Mouse (Mus musculus) cerebellum, postnatal 10 days (tissue): Measurements from ENCODE around the gene Copz2.
"Not testable (repeated sequence)": the region's sequence is repeated elsewhere in the genome, so short reads cannot be mapped to it uniquely, and the experiment has no call there.

Source experiments
- DNase-seq, 2 experiments: peaks; one replicate each; pipeline ENCODE4 v3.0.0; 2021; ENCODE audit warnings: mixed read lengths in 2 of 2

Copz2 gene

DNA sequence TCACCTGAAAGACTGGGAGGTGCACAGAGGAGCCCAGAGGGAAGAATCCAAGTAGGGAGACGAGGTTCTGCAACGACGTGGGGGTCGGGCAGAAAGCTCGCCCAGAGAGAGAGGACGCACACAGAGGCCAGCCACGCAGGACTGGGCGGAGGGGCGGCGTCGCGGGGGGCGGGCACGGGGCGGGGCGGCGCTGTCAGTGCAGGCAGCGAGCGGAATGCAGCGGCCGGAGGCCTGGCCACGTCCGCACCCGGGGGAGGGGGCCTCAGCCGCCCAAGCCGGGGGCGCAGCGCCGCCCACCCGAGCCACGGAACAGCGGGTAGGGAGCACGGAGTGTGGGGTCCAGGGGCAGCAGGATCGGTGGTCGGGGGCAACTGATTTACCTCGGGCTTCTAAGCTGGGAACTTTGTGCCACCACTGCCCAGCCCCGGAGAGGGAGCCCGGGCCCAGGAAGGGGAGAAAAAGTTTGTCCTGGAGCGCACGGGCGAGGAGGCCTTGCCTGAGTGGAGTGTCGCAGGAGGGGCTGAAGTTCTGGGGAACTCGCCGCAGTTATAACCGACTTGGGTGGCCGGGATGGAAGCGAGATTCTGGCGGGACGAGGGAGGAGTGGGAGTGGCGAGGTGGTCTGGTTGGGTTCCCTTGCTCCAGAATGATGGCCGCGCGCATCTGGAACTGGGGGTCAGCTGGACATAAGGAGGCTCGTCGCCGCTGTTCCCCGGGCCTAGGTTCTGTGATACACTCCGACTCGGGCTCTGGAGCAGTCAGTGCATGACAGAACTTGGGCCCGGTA, at the start of gene Copz2:
Copz2 (plus strand) TSS at position 190 of the 787 bp plus-strand sequence.
- peak in 1 of 2 experiments; percentile 39 for DNase-seq

DNA sequence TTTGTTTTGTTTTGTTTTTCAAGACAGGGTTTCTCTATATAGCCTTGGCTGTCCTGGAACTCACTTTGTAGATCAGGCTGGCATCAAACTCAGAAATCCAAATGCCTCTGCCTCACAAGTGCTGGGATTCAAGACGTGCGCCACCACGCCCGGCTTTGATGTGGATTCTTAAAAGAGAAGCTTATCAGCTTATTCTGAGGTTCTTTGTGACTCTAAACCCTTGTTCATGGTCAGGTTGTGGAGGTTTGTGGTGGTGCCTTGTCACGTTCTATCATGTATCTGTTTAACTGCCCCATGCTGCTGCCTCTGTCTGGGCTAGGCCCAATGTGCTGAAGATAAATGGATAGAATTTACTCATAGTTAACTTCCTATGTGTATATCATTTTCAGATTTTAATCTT, 44.1 kb upstream of the Copz2 start:
- no peak for DNase-seq

DNA sequence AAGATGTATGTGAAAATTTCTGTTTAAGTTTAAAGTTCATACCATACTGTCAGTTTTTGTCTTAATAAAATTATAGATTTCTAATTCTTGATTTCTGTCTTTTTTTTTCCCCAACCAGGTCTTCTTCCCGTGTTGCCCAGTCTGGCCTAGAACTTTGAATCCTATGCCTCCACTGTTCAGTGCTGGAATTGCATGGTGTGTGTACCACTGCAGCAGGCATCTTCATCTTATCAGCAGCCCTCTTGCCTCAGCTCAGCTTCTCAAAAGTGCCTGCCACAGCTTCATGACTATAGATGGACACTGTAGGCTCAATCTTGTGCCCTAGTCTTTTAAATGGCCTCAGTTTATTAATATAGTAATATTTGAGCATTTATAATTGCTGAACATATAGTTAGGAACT, 41.6 kb upstream of the Copz2 start:
- peak in 1 of 2 experiments; percentile 55 for DNase-seq

DNA sequence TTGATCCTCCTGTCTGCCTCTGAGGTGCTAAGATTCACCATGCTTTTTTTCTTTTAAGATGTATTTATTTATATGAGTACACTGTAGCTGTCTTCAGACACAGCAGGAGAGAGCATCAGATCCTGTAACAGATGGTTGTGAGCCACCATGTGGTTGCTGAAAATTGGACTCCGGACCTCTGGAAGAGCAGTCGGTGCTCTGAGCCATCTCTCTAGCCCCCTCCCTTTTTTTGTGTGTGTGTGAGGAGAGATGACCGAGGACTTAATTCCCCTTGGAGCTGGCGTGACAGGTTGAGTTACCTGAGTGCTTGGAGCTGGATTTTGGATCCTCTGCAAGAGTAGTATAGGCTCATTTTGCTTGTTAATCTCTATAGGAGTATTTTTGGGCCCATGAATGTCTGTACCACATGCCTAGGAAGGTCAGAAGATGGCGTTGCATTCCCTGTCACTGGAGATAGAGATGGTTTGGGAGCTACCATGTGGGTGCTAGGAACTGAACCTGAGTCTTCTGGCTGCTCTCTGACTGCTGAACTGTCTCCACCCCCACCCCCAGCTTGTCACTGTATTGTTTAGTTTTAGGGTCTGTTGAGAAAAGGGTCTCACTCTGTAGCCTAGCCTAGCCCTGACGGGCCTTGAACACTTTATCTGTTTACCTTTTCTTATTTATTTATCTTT, 40.0 kb upstream of the Copz2 start:
- DNase-seq: peak; percentile 42 to 48

DNA sequence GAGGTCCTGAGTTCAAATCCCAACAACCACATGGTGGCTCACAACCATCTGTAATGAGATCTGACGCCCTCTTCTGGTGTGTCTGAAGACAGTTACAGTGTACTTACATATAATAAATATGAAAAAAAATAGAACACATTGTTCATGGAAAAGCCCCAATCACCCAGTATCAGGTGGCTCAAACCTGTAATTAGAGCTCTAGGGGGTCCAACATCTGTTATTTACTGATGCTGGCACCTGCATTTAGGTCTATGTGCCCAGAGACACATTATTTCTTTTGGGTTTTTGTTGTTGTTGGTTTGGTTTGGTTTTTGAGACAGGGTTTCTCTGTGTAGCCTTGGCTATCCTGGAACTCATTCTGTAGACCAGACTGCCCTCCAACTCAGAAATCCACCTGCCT, 38.5 kb upstream of the Copz2 start:
- not testable (repeated sequence) for DNase-seq

DNA sequence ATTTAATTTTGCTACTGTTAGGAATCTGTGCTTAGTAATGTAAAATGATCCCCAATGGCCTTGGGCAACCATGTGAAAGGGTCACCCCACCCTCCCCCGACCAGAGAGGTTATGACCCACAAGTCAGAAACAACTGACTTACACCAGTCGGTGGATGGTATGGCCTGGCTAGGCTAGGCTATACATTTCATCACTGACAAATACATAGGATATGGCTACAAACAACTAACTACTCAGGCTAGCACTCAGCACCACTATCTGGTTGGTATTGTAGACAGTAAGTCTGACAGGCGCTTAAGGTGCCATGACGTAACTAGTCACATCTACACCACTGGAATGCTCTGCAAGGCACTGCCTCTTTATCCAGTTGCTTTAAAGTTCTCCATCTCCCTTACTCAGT, 36.2 kb upstream of the Copz2 start:
- DNase-seq: no peak

DNA sequence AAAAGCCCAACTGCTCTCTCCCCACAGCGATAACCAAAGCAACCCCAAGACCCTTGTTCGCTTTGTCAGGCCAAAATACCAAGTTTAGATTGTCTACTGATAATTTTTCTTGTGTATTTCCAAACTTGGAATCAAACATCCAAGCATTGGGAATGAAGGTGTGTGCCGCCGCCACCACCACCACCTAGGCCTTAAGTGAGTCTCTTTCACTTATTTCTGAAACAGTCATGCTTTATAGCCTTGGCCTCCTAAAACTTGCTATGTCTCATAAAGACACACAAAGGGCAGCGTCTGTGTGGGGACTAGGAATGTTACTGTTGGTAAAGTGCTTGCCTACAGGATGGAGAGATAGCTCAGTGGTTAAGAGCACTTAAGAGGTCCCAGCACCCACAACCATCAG, 35.8 kb upstream of the Copz2 start:
- DNase-seq: no peak

DNA sequence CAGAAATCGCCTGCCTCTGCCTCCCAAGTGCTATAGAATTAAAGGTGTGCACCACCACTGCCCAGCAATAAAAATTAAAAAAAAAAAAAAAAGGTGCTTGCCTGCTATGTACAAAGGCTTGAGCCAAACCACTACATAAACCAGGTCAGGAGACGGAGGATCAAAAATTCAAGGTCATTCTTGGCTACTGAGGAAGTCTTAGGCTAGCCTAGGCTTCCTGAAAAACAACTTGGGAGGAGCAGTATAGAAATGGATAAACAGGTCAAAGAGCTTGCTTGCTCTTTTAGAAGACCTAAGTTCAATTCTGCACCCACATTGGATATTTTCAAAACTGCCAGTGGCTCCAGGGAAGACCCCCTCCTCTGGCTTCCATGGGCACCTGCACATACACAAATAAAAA, 35.2 kb upstream of the Copz2 start:
- DNase-seq: no peak

DNA sequence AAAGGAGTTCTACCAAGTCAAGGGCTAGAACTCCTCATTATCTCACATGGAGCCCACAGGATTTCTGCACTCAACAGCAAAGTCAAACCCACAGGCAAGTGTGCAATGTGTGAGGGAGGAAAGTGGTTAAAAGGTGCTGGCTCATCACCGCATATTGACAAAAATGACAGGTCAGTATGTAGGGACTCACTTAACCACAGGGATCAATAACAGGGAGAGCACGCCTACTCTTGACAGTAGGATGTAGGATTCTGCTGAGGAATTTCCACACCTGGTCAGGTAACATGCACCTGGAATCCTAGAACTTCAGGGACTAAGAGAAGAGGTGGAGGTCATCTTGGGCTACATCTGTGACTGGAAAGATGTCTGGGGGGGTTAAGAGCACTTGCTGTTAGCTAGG, 33.8 kb upstream of the Copz2 start:
- DNase-seq: no peak

DNA sequence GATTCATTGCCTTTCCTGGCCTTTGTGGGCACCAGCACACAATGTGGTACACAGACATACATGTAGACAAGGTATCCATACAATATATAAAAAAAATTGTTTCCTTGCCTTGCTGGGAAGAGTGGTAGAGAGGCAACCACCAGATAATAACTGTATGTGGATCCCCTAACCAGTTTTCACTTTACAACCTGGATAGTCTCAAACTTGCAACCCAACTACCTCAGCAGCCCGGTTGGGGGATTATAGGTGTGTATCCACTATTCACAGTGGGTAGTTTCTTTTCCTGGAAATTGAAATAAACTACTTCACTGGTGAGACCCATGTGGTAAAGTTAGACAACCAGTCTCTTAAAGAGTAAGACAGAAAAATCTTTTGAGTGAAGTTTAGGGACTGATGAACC, 33.2 kb upstream of the Copz2 start:
- DNase-seq: no peak

DNA sequence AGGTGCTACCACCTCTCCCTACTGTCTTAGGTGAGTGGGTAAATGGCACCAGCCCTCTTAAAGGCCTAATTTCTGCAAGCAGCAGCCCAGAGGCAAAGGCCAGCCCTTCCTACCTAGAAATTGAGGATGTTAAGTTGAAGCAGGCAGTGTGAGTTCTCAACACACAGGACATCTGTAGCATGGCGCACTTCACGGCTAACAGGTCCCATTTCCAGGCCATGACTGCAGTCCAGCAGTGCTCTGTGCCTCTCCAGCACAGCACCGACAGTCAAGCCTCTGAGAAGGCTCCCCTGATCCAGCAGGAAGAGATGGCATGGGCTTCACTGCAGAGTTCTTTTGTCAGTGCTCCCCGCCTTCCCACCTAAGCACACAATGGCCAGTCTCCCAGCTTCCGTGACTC, 32.7 kb upstream of the Copz2 start:
- no peak for DNase-seq

DNA sequence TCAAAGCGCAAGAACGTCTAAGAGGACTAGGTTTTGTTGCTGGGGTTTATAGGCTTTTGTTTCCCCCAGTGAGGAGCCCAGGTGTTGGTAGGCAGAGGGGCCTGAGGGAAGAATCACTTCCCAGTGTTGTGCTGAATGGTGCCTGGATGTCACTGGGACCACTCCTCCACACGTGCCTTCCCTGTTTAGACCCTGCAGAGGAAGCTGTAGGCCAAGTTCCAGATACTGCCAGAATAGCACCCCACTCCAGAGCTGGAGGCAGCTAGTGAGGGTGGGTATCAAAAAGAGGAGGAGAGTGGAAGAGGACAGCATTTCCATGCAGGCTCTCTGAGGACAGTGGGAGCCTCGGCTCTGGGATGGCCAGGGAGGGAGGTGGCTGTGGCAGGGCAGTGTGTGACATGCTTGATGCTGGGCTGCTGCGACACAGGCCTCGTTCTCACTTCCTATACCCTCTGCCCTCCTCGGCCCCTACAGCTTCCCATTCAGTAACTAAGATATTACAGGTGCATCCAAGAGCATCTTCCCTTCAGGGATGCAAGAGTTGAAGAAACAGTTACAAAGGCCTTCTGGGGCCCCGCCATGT, 31.5 kb upstream of the Copz2 start:
- no peak for DNase-seq

DNA sequence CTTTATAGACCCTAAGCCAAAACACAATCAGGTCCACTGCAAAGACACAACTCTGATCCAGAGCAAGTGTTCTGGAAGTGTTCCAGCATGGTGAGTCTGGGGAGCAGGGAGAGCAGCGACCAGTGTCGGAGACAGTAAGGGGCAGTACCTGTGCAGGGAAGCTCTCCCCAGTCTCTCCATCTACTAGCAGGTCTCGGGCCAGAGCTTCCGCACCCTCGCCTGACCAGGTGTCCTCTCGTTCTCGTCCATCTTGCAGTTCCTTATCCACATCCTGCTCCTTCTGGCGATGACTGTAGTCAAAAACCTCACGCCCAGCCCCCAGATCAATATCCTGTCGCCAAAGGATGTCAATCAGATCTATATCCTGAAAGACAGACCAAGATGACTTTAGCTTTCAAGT, 27.7 kb upstream of the Copz2 start:
- DNase-seq: no peak

DNA sequence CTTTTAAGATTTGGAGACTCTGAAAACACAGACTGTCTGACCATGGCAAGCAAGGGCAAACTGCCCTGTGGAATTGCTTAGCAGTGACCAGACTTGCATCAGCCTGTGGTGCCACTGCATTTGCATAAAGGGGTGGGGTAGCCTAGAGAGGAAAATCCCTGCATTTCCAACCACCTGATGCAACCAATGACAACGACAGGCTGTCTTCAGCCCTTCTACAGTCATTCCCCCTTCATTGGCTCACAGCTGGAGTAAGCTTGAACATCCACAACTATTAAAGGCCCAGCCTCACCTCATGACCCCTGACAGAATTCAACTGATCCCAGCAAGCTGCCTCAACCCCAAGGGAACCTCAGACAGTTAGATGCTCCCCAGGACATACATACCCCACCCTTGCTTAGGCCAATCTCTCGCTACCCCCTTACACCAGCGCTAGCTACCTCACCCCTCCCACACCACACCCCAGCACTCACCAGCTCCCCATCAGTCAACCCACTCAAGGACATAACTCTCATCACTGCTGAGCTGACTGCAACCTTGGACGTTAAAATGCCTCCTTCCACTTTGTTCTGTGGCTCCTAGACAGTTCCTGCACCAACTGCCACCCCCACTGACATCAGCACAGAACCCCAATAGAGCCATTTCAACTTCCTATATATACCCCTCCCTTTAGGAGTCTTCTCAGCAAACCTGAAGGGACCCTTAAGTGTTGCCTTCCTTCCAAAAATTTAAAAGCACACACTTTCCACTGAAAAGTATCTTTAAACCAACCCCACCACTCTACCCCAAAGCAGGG, 26.8 kb upstream of the Copz2 start:
- no peak for DNase-seq

DNA sequence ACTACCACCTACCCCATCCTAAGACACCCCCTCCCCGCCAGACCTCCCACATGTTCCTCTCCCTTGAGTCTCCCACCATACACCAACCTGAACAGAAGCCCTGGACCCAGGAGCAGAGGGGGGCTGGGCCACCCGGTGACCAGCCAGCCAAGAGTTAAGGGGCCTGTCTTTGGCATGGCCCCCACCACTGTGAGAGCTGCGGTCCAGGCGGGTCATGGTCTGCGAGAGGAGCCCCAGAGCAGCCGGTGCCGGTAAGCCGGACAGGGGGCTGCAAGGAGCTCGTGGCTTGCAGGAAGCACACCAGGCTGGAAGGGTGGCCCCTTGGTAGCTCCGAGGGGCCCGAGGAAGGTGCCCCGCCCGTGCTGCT, 26.2 kb upstream of the Copz2 start:
- DNase-seq: peak in 1 of 2 experiments; percentile 46

DNA sequence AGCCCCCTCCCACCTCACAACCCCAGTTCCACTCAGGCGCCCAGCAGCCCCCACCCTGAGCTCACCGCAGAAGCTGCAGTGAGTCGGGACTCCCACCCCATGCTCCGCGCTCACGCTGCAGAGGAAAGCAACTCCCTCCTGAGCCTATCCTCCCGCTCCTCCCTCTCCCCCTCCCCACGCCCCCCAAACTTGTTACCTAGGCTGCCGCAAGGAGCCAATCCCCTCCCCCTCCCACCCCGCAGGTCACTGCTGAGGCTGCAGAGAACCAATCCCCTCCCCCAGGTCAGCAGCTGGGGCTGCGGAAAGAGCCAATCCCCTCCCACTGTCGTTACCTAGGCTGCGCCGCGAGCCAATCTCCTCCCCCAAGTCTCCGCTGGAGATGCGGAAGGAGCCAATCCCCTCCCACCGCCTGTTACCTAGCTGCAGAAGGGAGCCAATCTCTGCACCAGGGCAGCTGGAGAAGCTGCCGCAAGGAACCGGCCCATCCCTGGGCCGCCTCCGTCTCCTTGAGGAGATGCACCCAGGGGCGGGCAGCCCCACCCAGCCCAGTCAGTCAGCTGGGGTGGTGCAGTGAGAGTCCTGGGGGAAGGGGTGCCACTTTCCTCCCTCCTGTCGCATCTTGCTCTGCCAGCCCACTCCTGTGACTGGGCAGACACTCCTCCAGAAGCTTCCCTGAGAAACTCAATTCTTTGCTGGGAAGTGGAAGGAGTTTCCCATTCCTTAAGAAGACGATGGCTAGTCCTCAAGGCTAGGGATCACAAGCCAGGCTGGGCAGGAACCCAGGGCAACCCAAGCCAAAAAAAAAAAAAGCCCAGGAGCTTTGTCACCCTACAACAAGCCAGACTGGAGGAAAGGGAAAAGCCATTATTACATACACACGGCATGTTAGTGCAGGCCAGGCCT, 25.5 kb upstream of the Copz2 start:
- peak; percentile 94 to 96 for DNase-seq

DNA sequence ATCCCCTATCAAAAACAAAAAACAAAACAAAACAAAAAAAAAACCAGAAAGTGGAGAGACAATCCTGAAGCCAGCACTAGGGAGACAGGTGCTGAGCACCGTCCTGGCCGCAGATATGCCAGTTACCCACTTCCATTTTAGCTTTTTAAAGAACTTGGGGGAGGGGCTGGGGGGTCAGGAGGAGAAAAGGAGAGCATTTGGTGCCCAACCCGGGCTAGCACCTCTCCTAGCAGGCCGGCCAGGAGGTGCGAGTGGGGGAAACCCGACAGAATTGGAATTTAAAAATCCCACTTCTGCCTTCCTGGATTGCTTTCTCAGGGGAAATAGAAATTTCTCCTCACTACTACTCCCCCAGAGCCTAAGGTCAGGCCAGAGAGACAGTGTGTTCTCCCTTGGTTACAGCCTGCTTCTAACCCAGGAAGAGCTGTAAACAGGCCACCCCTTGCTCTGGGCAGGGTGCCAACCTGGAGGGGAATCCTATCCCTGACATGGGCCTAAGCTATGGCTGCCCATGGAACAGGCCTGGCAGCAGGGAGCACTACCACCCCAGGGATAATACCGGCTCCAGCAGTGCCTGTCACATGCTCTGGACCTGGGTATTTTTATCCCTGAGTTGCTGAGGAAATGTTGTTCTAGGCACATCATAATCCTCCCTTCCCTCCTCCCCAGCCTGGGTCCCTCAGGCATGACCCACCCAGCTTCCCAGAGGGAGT, 24.7 kb upstream of the Copz2 start:
- peak; percentile 82 to 89 for DNase-seq

DNA sequence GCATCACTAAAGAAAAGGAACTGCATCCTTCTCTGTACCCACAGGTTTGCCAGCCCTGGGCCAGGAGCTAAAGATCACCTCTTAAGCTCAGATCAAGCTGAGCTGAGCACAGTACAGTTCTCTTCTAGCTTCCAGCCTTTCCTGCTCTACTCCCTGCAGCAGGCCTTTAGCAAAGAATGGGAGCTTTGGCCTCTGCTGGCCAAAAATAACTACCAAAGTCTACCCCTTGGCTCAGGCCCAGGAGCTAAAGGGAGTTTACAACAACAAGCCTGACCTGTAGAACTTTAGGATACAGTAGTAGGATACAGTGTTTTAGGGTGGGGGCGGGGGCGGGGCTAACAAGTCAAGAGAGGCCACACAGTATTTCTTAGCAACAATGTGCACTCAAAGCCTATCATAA, 23.2 kb upstream of the Copz2 start:
- DNase-seq: no peak

DNA sequence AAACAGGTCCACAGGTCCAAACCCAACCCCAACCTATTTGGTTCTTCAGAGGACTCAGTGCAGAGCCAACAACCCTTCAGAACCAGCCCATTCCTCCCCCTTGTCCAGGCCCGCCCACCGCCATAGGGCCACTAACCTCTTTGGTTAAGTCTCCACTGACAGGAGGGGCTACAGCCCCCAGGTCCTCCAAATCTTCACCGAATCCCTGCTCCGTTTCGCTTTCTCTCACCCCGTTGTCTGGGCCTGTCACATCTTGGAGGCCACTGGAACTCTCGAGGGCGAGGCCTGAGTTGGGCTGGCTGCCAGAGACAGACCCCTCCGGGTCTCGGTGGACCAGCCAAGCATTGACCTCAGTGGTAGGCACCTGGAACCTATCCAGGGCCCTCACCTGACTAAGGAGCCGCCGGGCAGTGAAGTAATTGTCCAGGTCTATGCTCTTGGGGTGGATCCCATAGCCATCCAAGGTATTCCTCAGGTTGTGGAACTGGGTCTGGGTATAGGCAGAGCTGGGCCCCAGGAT, 22.5 kb upstream of the Copz2 start:
- peak; percentile 47 to 52 for DNase-seq

DNA sequence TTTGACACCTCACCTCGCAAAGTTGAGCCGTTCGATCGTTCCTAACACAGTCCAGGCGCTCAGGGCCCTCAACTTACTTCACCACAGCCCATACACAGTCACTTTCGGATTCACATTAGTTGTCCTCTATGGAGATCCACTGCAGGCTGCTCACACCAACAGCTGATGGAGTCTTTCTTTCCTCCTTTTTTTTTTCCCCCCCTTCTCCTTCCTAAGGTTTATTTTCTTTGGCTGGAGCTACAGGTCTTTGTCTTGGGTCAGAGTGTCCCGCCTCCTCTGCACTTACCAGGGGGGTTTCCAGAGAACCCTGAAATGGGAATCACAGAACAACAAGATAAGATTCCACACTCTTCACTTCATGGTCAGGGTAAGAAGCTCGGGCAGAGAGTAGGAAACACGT, 21.8 kb upstream of the Copz2 start:
- no peak for DNase-seq

DNA sequence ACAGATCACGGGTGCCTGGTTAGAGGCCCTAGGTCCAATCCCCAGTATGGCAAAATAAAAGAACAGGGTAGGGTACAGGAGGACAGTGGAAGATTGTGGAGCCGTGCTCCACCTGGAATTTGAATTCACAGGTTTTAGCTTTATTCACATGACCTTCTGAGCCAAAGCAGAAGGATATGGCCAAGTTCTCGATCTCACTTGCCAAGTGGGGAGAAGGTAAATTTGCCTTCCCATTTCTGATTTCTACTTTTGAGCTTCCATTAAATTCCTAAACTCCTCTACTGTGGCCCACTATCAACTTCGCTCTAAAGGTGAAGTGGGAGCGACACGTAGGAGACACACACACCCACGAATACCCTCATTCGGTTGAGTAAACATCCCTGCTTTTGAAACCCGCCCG, 20.8 kb upstream of the Copz2 start:
- no peak for DNase-seq
